Mouse (Mus musculus) T-helper 17 cell (primary cell): ENCODE measurements at regions not wholly inside any gene's neighbourhood (a gene's known extent, or its start where the extent isn't known, plus 50 kb on each side); places are given as distances from the start of the nearest gene placed in this dataset.

Experiments used
- in situ Hi-C, 2 experiments: fragments of 300-600 bp; cut with MboI, MseI; formaldehyde crosslinking; loops; 1 replicate in 1 of 2; 2 replicates in 1 of 2; pipeline ENCODE4 v1.15.1; 2025; ENCODE audit warnings: high pct_unique_total_duplicates in 2 of 2

DNA sequence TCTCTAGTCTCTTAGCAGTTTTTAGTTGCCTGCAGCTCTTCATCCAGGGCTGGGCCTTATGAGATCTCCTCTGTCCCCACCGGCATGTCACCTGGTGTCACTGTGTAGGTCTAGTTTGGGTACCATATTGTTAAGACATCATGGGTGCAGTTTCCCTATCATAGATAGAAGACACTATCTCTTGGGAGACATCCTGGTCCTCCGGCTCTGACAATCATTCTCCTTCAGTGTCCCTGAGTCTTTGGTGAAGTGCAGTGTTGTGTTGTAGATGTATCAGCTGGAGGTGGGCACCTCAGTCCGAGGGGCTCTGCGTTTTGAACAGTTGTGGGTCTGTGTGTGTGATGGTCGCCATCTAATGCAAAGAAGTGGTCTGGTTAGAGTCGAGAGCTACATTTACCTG lies 58.0 kb upstream of the Synm start:
- in situ Hi-C loops: no loop called here

DNA sequence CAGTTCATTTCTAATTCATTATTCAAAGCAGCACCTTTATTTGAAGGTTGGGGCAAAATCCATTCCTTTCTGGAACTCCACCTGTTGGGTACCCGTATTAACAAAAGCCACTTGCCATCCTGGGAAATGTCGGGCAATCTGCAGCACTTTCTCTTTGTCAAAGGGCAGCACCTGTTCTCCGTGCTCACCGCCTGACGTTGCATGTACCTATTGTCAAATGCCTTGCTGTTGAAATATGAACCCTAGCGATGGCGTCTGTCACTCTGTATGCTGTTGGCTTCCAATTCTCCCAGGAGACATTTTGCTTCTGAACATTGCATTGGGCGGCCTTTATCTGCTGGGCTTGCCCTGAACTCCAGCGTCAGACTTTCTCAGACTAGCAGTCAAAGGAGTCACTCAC lies 55.3 kb upstream of the Synm start:
- in situ Hi-C loops: no loop called here
